In the genomic region with DNA sequence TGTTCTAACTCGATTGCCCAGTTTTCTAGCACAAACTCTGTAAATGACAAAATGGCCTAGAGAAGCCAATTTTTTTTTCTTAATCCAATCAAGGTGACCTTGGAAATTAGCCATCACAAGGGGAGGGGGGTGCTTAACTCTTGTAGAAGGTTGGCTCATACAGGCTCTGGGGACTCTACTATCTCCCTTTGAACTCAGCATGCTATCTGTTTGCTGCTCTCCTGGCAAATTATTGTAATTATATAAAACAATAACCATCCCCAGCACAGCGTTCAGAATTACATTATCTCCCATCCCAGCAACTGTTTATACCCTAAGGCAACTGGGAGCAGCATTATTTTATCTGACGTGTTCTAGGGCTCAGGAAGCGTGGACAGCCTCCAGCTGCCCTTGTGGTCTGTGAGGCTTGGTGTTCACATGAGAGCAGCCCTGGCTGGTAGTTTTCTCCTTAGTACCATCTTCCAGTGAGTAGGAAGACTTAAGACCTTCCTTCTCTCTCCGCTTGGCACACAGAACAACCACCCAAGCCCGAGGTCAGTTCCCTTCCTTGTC, we compare ENCODE assay signal across 16 mouse cellular contexts. TPM values are rescaled to one million over a fixed set of nuclear protein-coding genes. Genes with fewer than 3 reads are reported as not detected.
"Had no signal": no experiment of that assay in that cellular context is flagged by ENCODE, and none has a peak within 500 bp of the region (broad histone marks: within the 10 kb centered on the region; RNA-seq: fewer than 3 reads in every experiment).

No protein-coding gene starts in this region.

- H3K4me1 ChIP-seq: kidney, embryonic 15.5 days; limb, embryonic 15.5 days; liver, embryonic 12.5 days; midbrain, embryonic 12.5 days had no signal

- H3K27ac ChIP-seq: kidney, embryonic 15.5 days; limb, embryonic 15.5 days; liver, embryonic 12.5 days; midbrain, embryonic 12.5 days; neural tube, embryonic 15.5 days had no signal

- H3K4me3 ChIP-seq: kidney, embryonic 15.5 days; limb, embryonic 15.5 days; liver, embryonic 12.5 days; megakaryocyte, embryonic 14.5 days; midbrain, embryonic 12.5 days; myocyte; neural tube, embryonic 15.5 days had no signal

- H3K4me2 ChIP-seq: kidney, embryonic 15.5 days; limb, embryonic 15.5 days; liver, embryonic 12.5 days; lung, embryonic 14.5 days; midbrain, embryonic 12.5 days; neural tube, embryonic 15.5 days had no signal

- H3K9me3 ChIP-seq: kidney, embryonic 15.5 days; limb, embryonic 15.5 days; liver, embryonic 12.5 days; midbrain, embryonic 12.5 days; neural tube, embryonic 15.5 days had no signal

- H3K36me3 ChIP-seq: kidney, embryonic 15.5 days; limb, embryonic 15.5 days; liver, embryonic 12.5 days; midbrain, embryonic 12.5 days; neural tube, embryonic 15.5 days had no signal

- H3K27me3 ChIP-seq: kidney, embryonic 15.5 days; limb, embryonic 15.5 days; liver, embryonic 12.5 days; midbrain, embryonic 12.5 days; neural tube, embryonic 15.5 days had no signal

- H3K9ac ChIP-seq: kidney, embryonic 15.5 days; limb, embryonic 15.5 days; liver, embryonic 12.5 days; lung, embryonic 14.5 days; midbrain, embryonic 12.5 days; neural tube, embryonic 15.5 days had no signal

- DNase-seq: kidney, postnatal 14 days; lung, embryonic 14.5 days; lung, postnatal 10 days; lung, postnatal 4 days; right cerebral cortex, postnatal 4 days; spleen, adult 18-20 months; thymus, adult 18-20 months; thymus, postnatal 25 days had no signal

- ATAC-seq: liver, embryonic 12.5 days had no signal

RNA-seq across cellular contexts. Expression of a gene that starts 14.0 kb away (rescaled TPM):
- polyA plus RNA-seq: kidney, embryonic 15.5 days; limb, embryonic 15.5 days; lung, embryonic 14.5 days; myocyte; neural tube, embryonic 11.5 days had no signal
